Mouse (Mus musculus) layer of hippocampus, adult 18-20 months (tissue): Measurements from ENCODE around the gene Gm3149. TPM values are rescaled to one million over a fixed set of nuclear protein-coding genes. Genes with fewer than 3 reads are reported as not detected.
A peak's percentile ranks its signal among the peaks of the same experiment; 100 is the strongest.
"Not testable (repeated sequence)": the region's sequence is repeated elsewhere in the genome, so short reads cannot be mapped to it uniquely, and the experiment has no call there.

Experiments used
- DNase-seq, 2 experiments: peaks; one replicate each; pipeline ENCODE4 v3.0.0; 2022; ENCODE audit warnings: low spot score in 2 of 2
- long read RNA-seq: library from polyadenylated mRNA; stranded (forward); transcript quantifications from one replicate; pipeline ENCODE4 v2.0.0, GENCODE M21; 2021
- total RNA-seq, 2 experiments: library from RNA; stranded (reverse); gene quantifications; 2 replicates each; pipeline ENCODE4 v1.2.3; 2021

Gene Gm3149
- total RNA-seq: not detected
- long read RNA-seq: 0 reads

- not testable (repeated sequence) for DNase-seq
Measured at GRCm38 (mm10) chr14:4316983-4317382, at the start of gene Gm3149. Gene Gm3149, plus strand, starts transcription at chr14:4317283.

DNA sequence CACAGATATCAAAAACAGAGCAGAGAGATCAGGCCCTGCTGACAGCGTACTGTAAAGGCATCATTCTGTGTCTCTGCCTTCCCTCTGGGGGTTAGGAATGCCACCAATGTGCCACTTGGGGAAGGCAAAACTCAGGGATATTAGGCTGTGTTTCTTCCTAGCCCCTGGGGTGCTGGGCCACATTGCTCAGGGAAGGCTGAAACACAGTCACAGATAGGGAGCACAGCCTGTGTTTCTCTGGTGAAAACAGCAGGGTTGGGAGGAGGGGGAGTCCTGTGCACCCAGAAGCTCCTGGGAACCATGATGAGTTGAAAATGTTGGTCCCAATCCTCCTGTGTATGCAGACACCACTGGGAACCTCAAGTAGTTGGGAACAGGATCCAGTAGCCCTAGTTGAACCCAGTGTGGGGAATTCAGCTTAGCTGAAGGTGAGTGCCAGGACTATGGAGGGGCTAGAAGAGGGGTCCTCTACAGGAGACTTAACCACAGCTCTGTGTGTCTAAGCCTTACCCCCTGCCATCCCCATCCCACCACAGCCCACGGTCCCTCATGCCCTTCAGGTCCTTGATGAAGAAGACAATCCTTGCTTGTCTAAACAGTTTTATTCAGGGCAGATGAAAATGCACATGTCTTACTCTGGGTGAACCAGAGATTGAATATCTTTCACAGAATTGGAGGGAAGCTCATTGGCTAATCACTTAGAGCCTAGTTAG lies 47.7 kb upstream of the Gm3149 start:
- not testable (repeated sequence) for DNase-seq

DNA sequence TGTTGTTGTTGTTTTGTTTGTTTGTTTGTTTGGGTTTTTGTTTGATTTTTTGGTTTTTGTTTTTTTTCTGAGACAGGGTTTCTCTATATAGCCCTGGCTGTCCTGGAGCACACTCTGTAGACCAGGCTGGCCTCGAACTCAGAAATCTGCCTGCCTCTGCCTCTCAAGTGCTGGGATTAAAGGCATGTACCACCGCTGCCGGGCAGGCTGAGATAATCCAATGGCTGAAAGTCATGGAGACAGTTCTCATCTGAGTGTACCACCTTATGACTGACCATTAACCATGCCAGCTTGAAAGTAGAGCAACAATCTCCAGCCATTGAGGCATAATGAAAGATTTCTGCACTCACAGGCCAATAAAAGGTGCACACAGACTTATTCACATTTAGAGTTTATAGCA lies 37.3 kb upstream of the Gm3149 start:
- not testable (repeated sequence) for DNase-seq

- peak in 1 of 2 experiments; percentile 0 for DNase-seq
Measured at GRCm38 (mm10) chr14:4334476-4335080, 17.5 kb downstream of the Gm3149 start, which contains the start of gene 2610042L04Rik. Gene 2610042L04Rik, plus strand, starts transcription at chr14:4334763.

DNA sequence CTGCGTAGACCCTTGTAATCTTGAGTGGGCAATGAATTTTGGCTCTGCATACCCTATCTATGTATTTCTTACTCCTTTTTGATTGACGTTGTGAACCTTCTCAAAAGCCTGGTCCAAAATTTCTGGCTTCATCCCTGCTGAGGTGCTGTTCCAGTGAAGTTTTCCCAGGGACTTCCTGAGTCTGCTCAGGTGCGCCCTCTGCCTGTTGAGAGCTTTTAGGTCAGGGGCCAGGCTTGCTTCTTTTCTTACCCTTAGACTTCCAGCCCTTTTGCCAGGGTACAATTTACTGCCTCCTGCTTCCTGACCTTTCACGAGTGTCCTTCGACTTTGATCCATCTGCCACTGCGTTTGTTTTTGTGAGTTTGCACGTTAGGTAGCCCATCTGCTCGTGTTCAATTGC lies 18.4 kb downstream of the Gm3149 start:
- DNase-seq: peak in 1 of 2 experiments; percentile 8

- not testable (repeated sequence) for DNase-seq
Measured at GRCm38 (mm10) chr14:4368991-4369390, 51.9 kb downstream of the Gm3149 start.

DNA sequence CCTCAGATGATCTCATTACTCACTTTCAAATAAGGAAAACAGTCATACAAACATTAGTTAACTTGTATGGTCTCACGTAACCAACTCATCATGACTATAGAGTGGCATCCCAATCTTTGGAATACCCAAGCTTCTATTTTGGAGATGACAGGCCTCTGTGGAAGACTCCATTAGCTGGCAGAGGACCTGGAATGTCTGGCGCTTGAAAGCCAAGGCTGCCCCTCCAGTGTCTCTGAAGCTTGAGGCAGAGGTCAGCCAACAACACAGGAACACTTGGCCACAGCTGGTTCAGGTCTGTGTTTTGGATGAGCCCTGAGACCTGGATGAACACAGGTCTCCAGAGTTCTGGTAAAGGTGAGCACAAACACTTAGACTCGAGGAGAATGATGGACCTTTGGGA lies 52.6 kb downstream of the Gm3149 start:
- not testable (repeated sequence) for DNase-seq

Other genes starting within 250 kb of the Gm3149 start
- under 1 TPM; 0.18 to 0.22 TPM for gene Gm3115, start 233.2 kb upstream of the Gm3149 start, total RNA-seq
- 1 to 10 TPM; 6.6 to 8.6 TPM for gene Gm8108, start 206.8 kb upstream of the Gm3149 start, total RNA-seq
- not detected for gene Gm3127, start 152.3 kb upstream of the Gm3149 start, total RNA-seq
- 1 to 10 TPM in 1 of 2 experiments, under 1 TPM in 1; 0.25 to 1.8 TPM for gene Gm2974, start 134.7 kb upstream of the Gm3149 start, total RNA-seq
- not detected for gene Gm3138, start 67.7 kb upstream of the Gm3149 start, total RNA-seq
- 1 to 10 TPM in 1 of 2 experiments, under 1 TPM in 1; 0.76 to 1.3 TPM for gene 2610042L04Rik, start 17.5 kb downstream of the Gm3149 start, total RNA-seq
- not detected for gene Gm3159, start 80.2 kb downstream of the Gm3149 start, total RNA-seq
- 1 to 10 TPM in 1 of 2 experiments, not detected in 1; 1.0 TPM for gene Gm3164, start 98.2 kb downstream of the Gm3149 start, total RNA-seq
- not detected for gene Gm3173, start 113.7 kb downstream of the Gm3149 start, total RNA-seq
- not detected for gene Gm3182, start 164.5 kb downstream of the Gm3149 start, total RNA-seq
- gene Gm3047, start 238.1 kb downstream of the Gm3149 start, total RNA-seq: not detected